Mouse (Mus musculus) ovary, postnatal 36 days (tissue): ENCODE data around the gene Ppard.

Source experiments
- DNase-seq: peaks from one replicate; pipeline ENCODE4 v3.0.0; 2022; ENCODE audit warnings: low spot score, mixed read lengths

Ppard gene

GRCm38 (mm10) chr17:28255651-28256050 is 23.2 kb downstream of the Ppard start:
- no peak for DNase-seq

GRCm38 (mm10) chr17:28256651-28257328 is 24.3 kb downstream of the Ppard start:
- no peak for DNase-seq

GRCm38 (mm10) chr17:28258325-28258724 is 25.8 kb downstream of the Ppard start:
- no peak for DNase-seq

GRCm38 (mm10) chr17:28259890-28260542 is 27.5 kb downstream of the Ppard start:
- DNase-seq, result no peak

GRCm38 (mm10) chr17:28260543-28260909 is 28.0 kb downstream of the Ppard start:
- DNase-seq, result no peak

GRCm38 (mm10) chr17:28261795-28262194 is 29.3 kb downstream of the Ppard start:
- no peak for DNase-seq

GRCm38 (mm10) chr17:28263181-28263894 is 30.8 kb downstream of the Ppard start:
- DNase-seq, result no peak

GRCm38 (mm10) chr17:28267251-28267650 is 34.8 kb downstream of the Ppard start:
- no peak for DNase-seq

GRCm38 (mm10) chr17:28270165-28270564 is 37.7 kb downstream of the Ppard start:
- no peak for DNase-seq

GRCm38 (mm10) chr17:28271537-28272266 is 39.2 kb downstream of the Ppard start:
- DNase-seq, result no peak

GRCm38 (mm10) chr17:28272281-28272680 is 39.8 kb downstream of the Ppard start:
- DNase-seq, result peak; percentile 38

GRCm38 (mm10) chr17:28272837-28273236 is 40.3 kb downstream of the Ppard start:
- DNase-seq, result no peak

- no peak for DNase-seq
Measured at GRCm38 (mm10) chr17:28274739-28275138, 42.2 kb downstream of the Ppard start.

- DNase-seq, result no peak
Measured at GRCm38 (mm10) chr17:28277226-28277625, 44.7 kb downstream of the Ppard start.

- DNase-seq, result no peak
Measured at GRCm38 (mm10) chr17:28277721-28278120, 45.2 kb downstream of the Ppard start.

- no peak for DNase-seq
Measured at GRCm38 (mm10) chr17:28278156-28278555, 45.7 kb downstream of the Ppard start.

- no peak for DNase-seq
Measured at GRCm38 (mm10) chr17:28279236-28279635, 46.7 kb downstream of the Ppard start.

GRCm38 (mm10) chr17:28279780-28280422 is 47.4 kb downstream of the Ppard start:
- DNase-seq, result peak; percentile 45

GRCm38 (mm10) chr17:28280423-28280800 is 47.9 kb downstream of the Ppard start:
- no peak for DNase-seq

- DNase-seq, result no peak
Measured at GRCm38 (mm10) chr17:28280831-28281377, 48.4 kb downstream of the Ppard start.

- DNase-seq, result no peak
Measured at GRCm38 (mm10) chr17:28281866-28282441, 49.5 kb downstream of the Ppard start.
